Mouse (Mus musculus): ENCODE measurements at regions not wholly inside any gene's neighbourhood (a gene's known extent, or its start where the extent isn't known, plus 50 kb on each side); places are given as distances from the start of the nearest gene placed in this dataset.

DNA sequence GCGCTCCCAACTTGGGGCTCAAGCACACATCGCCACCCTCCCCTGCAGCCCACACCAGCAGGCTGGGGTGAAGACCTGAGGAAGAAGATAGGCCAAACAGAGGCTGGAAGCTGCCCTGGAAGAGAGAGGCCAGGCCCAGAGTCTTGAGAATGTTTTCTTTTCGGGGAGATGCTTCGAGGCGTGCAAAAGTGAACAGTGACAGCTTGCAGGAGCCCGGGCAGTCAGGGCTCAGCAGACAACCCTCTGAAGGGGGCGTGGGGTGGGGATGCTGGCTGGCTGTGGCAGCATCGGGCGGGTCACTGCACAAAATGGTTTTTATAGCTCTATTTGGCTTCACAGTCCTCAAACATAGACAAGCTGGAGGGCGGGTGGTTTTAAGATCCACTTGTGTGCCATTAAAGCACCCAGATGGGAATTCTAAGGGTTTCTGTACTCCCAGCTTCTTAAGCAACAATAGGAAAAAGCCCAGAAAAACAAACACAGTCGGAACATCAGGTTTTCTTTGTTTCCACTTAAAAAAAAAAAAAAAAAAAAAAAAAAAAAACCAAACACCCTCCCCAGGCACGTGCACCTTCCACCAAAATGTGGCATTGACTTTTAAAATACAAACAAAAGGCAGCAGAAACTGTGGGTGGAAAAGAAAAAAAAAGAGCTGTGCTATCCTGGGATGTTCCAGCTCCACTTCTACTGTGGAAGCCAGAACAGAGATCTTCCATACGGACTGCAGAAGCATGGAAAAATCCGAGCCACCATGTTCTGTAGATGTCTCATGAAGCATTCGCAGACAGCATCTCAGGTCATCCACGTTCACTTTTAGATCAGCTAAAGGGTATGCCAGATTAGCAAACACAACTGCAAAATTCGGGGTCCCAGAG, 123.5 kb downstream of the Ly86 start:
- intact Hi-C loops (cut with DNase I; ENCODE audit: low total_unique reads), result no loop called here
- no peak for DNase-seq

- DNase-seq, result no peak
- intact Hi-C loops (cut with DNase I; ENCODE audit: low total_unique reads), result no loop called here
These were observed 125.4 kb downstream of the Ly86 start for GRCm38 (mm10) chr13:37470230-37470907.

DNA sequence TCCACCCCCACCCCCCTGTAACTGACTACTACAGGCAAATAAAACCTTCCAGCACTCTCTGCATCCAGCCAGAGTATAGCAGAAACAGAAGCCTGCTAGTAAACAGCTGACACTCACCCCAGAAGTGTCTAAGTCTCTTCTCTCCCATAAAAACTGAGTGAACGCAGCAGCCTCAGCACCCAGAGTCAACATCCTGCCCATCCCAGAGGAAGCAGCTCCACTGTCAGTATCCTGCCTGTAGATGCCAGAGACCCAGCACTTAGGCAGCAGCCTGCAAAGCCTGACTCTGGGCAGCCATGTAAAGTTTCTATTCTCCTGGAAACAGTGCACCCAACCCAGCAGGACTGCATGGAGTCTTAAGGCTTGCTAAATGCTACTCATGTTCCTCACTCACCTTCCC, 128.4 kb downstream of the Ly86 start:
- DNase-seq, result no peak
- intact Hi-C loops (cut with DNase I; ENCODE audit: low total_unique reads), result no loop called here

GRCm38 (mm10) chr13:37475804-37476203, 130.8 kb downstream of the Ly86 start:
- intact Hi-C loops (cut with DNase I; ENCODE audit: low total_unique reads), result no loop called here

GRCm38 (mm10) chr13:37476256-37477053, 131.4 kb downstream of the Ly86 start:
- intact Hi-C loops (cut with DNase I; ENCODE audit: low total_unique reads), result no loop called here
- peak; percentile 36 for DNase-seq

More at GRCm38 (mm10) chr13:37475804-37476203, 130.8 kb downstream of the Ly86 start:
- no peak for DNase-seq

GRCm38 (mm10) chr13:37477342-37477741, 132.3 kb downstream of the Ly86 start:
- no peak for DNase-seq
- intact Hi-C loops (cut with DNase I; ENCODE audit: low total_unique reads), result no loop called here

DNA sequence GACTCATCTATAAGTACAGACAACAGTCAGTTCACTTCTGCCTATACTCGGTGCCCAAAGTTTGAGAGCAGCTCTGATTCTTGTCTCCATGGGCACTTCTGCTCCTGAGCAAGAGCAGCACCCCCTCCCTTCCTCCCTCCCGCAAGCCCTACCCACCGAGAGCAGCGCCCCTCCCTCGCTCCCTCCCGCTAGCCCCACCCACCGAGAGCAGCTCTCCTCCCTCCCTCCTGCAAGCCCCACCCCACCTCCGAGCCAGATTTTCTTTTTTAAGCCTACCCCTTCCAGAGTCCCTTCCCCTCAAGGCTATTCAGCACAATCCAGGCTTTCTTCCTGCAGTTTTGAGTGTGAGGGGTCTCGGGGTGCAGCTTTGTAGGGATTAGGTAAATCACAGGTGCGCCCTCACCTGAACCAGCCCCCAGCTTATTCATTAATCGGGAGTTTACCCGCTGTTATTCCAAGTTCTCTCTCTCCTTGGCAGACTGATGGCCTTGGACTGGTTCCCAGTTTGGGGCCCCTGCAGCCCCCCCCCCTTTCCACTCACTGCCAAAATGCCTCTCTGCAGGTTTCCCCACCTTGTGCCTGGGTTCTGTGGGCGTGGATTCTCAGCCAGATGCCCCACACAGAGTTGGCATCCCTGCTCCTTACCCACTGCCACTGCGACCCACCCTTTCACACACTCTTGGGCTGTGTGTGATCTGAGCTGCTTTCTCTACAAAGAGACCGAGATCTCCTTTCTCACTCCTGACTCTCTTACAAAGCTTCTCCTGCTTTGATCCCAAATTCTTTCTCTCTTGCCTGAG, 132.9 kb downstream of the Ly86 start:
- DNase-seq, result peak; percentile 52
- intact Hi-C loops (cut with DNase I; ENCODE audit: low total_unique reads), result no loop called here

DNA sequence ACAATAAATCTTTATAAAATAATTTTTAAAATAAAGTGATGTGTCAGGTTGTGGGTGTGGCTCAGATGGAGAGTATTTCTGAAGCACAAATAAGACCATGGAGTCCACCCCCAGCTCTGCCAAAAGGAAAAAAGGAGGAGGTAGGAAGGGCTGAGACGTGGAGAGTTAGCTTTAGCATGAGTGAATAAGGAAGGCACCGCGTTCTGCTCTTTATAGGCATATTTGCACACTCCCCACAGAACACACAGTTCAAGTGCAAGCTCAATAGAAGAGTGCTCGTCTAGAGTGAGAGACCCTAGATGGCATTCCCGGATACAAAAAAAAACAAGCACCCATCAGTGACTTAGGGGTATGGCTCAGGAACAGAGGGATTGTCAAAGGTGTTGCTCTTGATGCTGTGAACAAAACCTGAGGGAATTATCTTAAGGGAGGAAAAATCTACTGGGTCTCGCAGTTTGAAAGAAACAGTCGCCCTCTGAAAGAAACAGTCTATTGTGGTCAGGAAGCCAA, 134.2 kb downstream of the Ly86 start:
- intact Hi-C loops (cut with DNase I; ENCODE audit: low total_unique reads), result no loop called here
- DNase-seq, result no peak

DNA sequence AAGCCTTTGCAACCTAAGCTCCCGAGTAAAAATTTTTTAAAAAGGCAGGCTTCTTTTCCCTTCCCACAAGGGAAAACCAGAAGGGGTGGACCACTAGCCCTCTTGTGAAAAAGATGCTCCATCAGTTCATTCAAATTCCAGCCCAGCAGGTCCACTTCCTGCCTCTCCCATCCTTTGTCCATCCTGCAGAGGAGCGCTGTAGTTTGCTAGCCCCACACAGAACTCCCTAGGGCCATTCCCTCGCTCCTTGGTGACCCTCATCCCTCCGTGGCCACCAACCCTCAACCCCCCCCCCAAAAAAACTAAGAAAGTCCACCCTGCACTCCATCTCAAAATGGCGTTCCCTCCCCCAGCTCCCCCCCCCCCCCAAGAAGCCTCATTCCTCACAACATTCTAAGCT, 136.5 kb downstream of the Ly86 start:
- DNase-seq, result no peak
- intact Hi-C loops (cut with DNase I; ENCODE audit: low total_unique reads), result no loop called here

- DNase-seq, result peak; percentile 29
- intact Hi-C loops (cut with DNase I; ENCODE audit: low total_unique reads), result no loop called here
These were observed 137.0 kb downstream of the Ly86 start for GRCm38 (mm10) chr13:37482038-37482437.

GRCm38 (mm10) chr13:37482589-37482988, 137.6 kb downstream of the Ly86 start:
- peak; percentile 66 for DNase-seq
- intact Hi-C loops (cut with DNase I; ENCODE audit: low total_unique reads), result no loop called here

DNA sequence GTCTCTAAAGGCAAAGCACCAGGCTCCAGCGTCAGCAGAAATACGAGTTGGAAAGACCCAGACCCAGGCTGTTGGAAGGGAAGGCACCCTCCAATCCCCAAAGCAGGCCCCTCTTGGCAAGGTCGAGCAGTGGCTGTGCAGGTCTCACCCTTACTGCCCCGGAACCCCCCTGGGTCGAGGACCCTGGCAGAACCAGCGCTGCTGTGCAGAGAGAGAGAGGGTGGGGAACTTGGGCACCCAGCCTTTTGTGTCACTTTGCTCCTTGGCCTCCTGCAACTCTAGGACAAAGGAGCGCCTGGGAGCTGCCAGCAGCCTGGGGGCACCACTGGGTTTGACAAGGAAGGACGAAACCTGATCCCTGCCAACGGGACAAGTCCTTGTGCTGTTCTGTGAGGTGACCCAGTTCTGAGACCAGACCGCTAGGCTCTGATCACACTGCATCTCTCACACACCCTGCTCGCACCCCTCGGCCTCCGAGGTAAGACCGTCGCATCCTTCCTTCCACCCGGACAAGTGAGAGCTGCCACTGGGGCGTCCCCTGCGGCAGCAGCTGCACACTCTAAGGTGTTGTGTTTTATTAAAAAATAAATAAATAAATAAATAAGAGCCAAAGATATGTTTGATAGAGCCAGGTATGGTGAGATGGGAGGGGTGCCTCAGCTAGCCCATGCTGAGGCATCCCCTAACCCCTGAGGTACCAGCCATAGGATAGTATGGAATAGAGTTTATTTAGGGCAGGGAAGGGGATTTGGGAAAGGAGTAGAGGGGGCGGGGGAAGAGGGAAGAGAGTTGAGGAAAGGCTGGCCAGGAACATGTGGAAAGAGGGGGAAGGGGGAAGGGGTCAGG, 138.2 kb downstream of the Ly86 start:
- intact Hi-C loops (cut with DNase I; ENCODE audit: low total_unique reads), result no loop called here
- DNase-seq, result peak; percentile 56

- intact Hi-C loops (cut with DNase I; ENCODE audit: low total_unique reads), result no loop called here
- DNase-seq, result no peak
These were observed 139.6 kb downstream of the Ly86 start for GRCm38 (mm10) chr13:37484631-37485030.

DNA sequence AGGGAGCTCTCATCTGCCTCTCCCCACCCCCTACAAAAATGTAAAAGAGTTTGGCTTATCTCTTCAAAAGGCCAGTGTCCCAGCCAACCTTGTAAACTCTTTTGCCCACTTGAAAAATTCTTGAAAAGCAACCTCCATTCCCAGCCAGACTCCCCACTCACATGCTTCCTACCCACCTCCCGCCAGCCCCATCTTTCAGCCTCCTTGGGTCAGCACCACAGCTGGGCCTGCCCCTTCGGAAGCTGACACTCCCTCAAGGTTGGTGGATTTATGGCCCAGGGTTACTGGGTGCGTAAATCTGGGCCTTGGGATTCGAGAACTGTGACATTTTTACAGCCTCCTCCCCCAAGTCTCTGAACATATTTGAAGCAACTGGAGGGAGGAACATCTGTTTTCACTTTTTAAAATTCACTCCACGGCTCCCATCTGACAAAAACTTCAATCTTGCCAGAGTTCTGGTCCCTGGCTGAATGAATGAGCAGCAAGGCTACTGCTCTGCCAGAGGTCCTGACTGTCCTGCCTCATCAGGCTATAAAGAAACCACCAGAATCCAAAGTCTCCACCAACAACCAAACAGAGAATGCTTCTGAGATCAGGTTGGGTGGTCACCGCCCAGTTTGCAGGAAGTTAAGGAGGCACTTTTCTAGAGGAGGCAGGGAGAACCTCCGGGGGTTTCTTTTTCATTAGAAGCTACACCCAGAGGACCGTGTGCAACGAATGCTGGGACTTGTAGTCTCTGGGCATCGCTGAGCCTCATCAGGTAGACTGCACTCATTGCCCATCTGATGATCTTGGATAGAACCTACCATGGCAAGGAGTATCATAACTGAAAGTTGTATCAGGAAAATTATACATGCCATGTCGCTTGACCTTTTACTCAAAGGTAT, 147.3 kb downstream of the Ly86 start:
- DNase-seq, result no peak
- intact Hi-C loops (cut with DNase I; ENCODE audit: low total_unique reads), result no loop called here

DNA sequence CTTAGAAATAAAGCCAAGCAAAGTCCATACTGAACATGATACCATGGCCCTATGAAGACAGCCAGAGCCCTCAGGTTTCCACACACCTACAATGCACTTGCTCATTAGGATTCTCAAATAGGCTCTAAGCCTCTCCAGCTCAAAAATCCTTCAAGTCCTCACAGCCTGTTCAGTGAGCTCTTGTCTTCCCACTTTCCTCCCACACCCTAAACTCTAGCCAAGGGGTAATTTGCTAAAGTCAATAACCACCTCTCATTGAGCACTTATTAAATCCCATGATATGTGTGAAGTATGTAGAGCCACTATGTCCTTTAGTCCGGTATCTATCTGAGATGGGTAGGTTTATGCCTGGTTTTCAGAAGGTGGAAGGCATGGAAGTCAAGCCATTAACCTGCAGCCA, 148.3 kb downstream of the Ly86 start:
- DNase-seq, result no peak
- intact Hi-C loops (cut with DNase I; ENCODE audit: low total_unique reads), result no loop called here

GRCm38 (mm10) chr13:37495272-37495932, 150.4 kb downstream of the Ly86 start:
- intact Hi-C loops (cut with DNase I; ENCODE audit: low total_unique reads), result no loop called here
- DNase-seq, result no peak

DNA sequence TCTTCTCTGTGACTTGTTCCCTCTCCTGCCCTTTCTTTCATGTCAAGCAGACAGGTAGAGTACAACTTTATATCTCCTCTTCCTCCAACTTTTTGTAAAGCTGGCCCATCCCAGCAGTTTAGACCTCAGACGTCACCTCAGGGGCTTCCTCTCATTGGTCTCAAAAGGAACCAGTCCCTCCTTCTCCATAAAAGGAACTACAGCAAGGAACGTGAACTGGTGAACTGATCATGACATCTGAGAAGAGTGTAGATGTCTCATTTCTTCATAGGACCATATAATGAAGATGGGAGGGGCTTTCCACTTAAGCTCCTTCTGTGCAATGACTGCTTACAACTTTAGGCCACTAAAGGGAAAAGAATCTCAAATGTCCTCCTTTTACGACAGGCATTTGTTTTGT, 153.0 kb downstream of the Ly86 start:
- intact Hi-C loops (cut with DNase I; ENCODE audit: low total_unique reads), result no loop called here
- DNase-seq, result no peak
